Mouse (Mus musculus): ENCODE measurements around the gene Rrp9. TPM values are rescaled to one million over a fixed set of nuclear protein-coding genes. Genes with fewer than 3 reads are reported as not detected.
"Not testable (repeated sequence)": the region's sequence is repeated elsewhere in the genome, so short reads cannot be mapped to it uniquely, and the experiment has no call there.

Rrp9 gene
- total RNA-seq, 2 experiments from 2014 or later = 33.4 to 40.7 TPM

- no peak for DNase-seq (ENCODE audit: low spot score in 2 of 2)
Observed at GRCm38 (mm10) chr9:106473081-106473752, 2.5 kb upstream of the Rrp9 start.

GRCm38 (mm10) chr9:106473753-106474105 is 2.0 kb upstream of the Rrp9 start:
- no peak for DNase-seq (ENCODE audit: low spot score in 2 of 2)

GRCm38 (mm10) chr9:106474456-106474855 is 1.3 kb upstream of the Rrp9 start:
- DNase-seq (ENCODE audit: low spot score in 2 of 2) = peak in 1 of 2 experiments; percentile 62

- DNase-seq (ENCODE audit: low spot score in 2 of 2) = no peak
Observed at GRCm38 (mm10) chr9:106475046-106475445, 717 bp upstream of the Rrp9 start.

- DNase-seq (ENCODE audit: low spot score in 2 of 2) = no peak
Observed at GRCm38 (mm10) chr9:106476002-106476923, 500 bp downstream of the Rrp9 start.

- DNase-seq (ENCODE audit: low spot score in 2 of 2) = peak; percentile 87 to 97
Observed at GRCm38 (mm10) chr9:106476924-106477484, 1.2 kb downstream of the Rrp9 start, which contains the start of gene Parp3. TSS of gene Parp3 (minus strand) at chr9:106476949.

GRCm38 (mm10) chr9:106477649-106478048 is 1.9 kb downstream of the Rrp9 start:
- DNase-seq (ENCODE audit: low spot score in 2 of 2) = no peak

- DNase-seq (ENCODE audit: low spot score in 2 of 2) = no peak
Observed at GRCm38 (mm10) chr9:106478101-106478500, 2.3 kb downstream of the Rrp9 start.

- DNase-seq (ENCODE audit: low spot score in 2 of 2) = no peak
Observed at GRCm38 (mm10) chr9:106480541-106480940, 4.8 kb downstream of the Rrp9 start.

GRCm38 (mm10) chr9:106481075-106481474 is 5.3 kb downstream of the Rrp9 start:
- no peak for DNase-seq (ENCODE audit: low spot score in 2 of 2)

- no peak for DNase-seq (ENCODE audit: low spot score in 2 of 2)
Observed at GRCm38 (mm10) chr9:106481676-106482075, 5.9 kb downstream of the Rrp9 start.

GRCm38 (mm10) chr9:106482578-106483115 is 6.9 kb downstream of the Rrp9 start:
- DNase-seq (ENCODE audit: low spot score in 2 of 2) = no peak

- no peak for DNase-seq (ENCODE audit: low spot score in 2 of 2)
Observed at GRCm38 (mm10) chr9:106483136-106483535, 7.4 kb downstream of the Rrp9 start.

GRCm38 (mm10) chr9:106483606-106484005 is 7.8 kb downstream of the Rrp9 start:
- no peak for DNase-seq (ENCODE audit: low spot score in 2 of 2)

GRCm38 (mm10) chr9:106485076-106485475 is 9.3 kb downstream of the Rrp9 start:
- DNase-seq (ENCODE audit: low spot score in 2 of 2) = no peak

- DNase-seq (ENCODE audit: low spot score in 2 of 2) = not testable (repeated sequence)
Observed at GRCm38 (mm10) chr9:106487602-106488001, 11.8 kb downstream of the Rrp9 start.

- no peak for DNase-seq (ENCODE audit: low spot score in 2 of 2)
Observed at GRCm38 (mm10) chr9:106499667-106500066, 23.9 kb downstream of the Rrp9 start, which contains the start of gene Iqcf1. TSS of gene Iqcf1 (plus strand) at chr9:106499967.

GRCm38 (mm10) chr9:106501846-106502245 is 26.1 kb downstream of the Rrp9 start:
- no peak for DNase-seq (ENCODE audit: low spot score in 2 of 2)

GRCm38 (mm10) chr9:106504246-106504645 is 28.5 kb downstream of the Rrp9 start:
- DNase-seq (ENCODE audit: low spot score in 2 of 2) = no peak

GRCm38 (mm10) chr9:106509356-106509755 is 33.6 kb downstream of the Rrp9 start:
- no peak for DNase-seq (ENCODE audit: low spot score in 2 of 2)

- DNase-seq (ENCODE audit: low spot score in 2 of 2) = no peak
Observed at GRCm38 (mm10) chr9:106512729-106513450, 37.1 kb downstream of the Rrp9 start.
